Mouse (Mus musculus): ENCODE results near the gene Il7r. TPM values are rescaled to one million over a fixed set of nuclear protein-coding genes. Genes with fewer than 3 reads are reported as not detected.

Il7r gene
- 0.54 and 0.98 TPM in 2 replicates for polyA plus RNA-seq (2014; fragmentation: Nextera tagmentation; extraction: Ambion mirVana)

- Histone ChIP-seq H3K9me3 (ENCODE audit: control insufficient read depth, low read length) (no peaks in the 10 kb centered on the region), H3K4me3 (ENCODE audit: low read depth, low read length) (no peak within 1 kb of the TSS), H3K9ac (ENCODE audit: low read length) (no peak within 1 kb of the TSS), H3K27me3 (replicated peaks; ENCODE audit: control insufficient read depth, insufficient read depth, low read length) (no peaks in the 10 kb centered on the region), H3K36me3 (ENCODE audit: control insufficient read depth, insufficient read depth, low read length) (no peaks in the 10 kb centered on the region), H3K27ac (ENCODE audit: low read depth) (no peak within 1 kb of the TSS), H3K4me2 (ENCODE audit: low read length) (no peak within 1 kb of the TSS), H3K4me1 (replicated peaks; ENCODE audit: control insufficient read depth, insufficient read depth, low read length) (no peaks in the 10 kb centered on the region)
- WGBS: 77% methylated on average over 4 of the region's 4 CpGs
- no peak for DNase-seq (ENCODE audit: low spot score)
- ATAC-seq (replicated peaks; ENCODE audit: low FRiP score, low TSS enrichment, low read depth): no peak
Observed at GRCm38 (mm10) chr15:9530076-9530475, at the start of gene Il7r. Il7r (minus strand) TSS chr15:9530176.

- Histone ChIP-seq H3K4me1 (replicated peaks; ENCODE audit: control insufficient read depth, insufficient read depth, low read length) (no peaks in the 10 kb centered on the region), H3K4me3 (ENCODE audit: low read depth, low read length) (no peak overlapping the region), H3K9ac (ENCODE audit: low read length) (no peak overlapping the region), H3K4me2 (ENCODE audit: low read length) (no peak overlapping the region), H3K27me3 (replicated peaks; ENCODE audit: control insufficient read depth, insufficient read depth, low read length) (no peaks in the 10 kb centered on the region), H3K9me3 (ENCODE audit: control insufficient read depth, low read length) (no peaks in the 10 kb centered on the region), H3K36me3 (ENCODE audit: control insufficient read depth, insufficient read depth, low read length) (no peaks in the 10 kb centered on the region), H3K27ac (ENCODE audit: low read depth) (no peak overlapping the region)
- DNase-seq (ENCODE audit: low spot score) (no peak), ATAC-seq (replicated peaks; ENCODE audit: low FRiP score, low TSS enrichment, low read depth) (no peak)
- WGBS: 82% methylated on average over 4 of the region's 4 CpGs
Observed at GRCm38 (mm10) chr15:9577303-9577702, 47.3 kb upstream of the Il7r start.

GRCm38 (mm10) chr15:9574796-9575195, 44.8 kb upstream of the Il7r start:
- no peak overlapping the region for H3K27ac ChIP-seq (ENCODE audit: low read depth)
- ATAC-seq (replicated peaks; ENCODE audit: low FRiP score, low TSS enrichment, low read depth) (no peak), DNase-seq (ENCODE audit: low spot score) (no peak)
- H3K4me3 ChIP-seq (ENCODE audit: low read depth, low read length): no peak overlapping the region
- H3K27me3 ChIP-seq (replicated peaks; ENCODE audit: control insufficient read depth, insufficient read depth, low read length): no peaks in the 10 kb centered on the region
- H3K9ac ChIP-seq (ENCODE audit: low read length): no peak overlapping the region
- H3K9me3 ChIP-seq (ENCODE audit: control insufficient read depth, low read length): no peaks in the 10 kb centered on the region
- H3K36me3 ChIP-seq (ENCODE audit: control insufficient read depth, insufficient read depth, low read length): no peaks in the 10 kb centered on the region
- H3K4me1 ChIP-seq (replicated peaks; ENCODE audit: control insufficient read depth, insufficient read depth, low read length): no peaks in the 10 kb centered on the region
- H3K4me2 ChIP-seq (ENCODE audit: low read length): no peak overlapping the region
- WGBS: 81% methylated on average over 5 of the region's 5 CpGs

GRCm38 (mm10) chr15:9573361-9573760, 43.4 kb upstream of the Il7r start:
- no peak overlapping the region for H3K9ac ChIP-seq (ENCODE audit: low read length)
- no peak overlapping the region for H3K4me3 ChIP-seq (ENCODE audit: low read depth, low read length)
- no peak overlapping the region for H3K27ac ChIP-seq (ENCODE audit: low read depth)
- no peak for ATAC-seq (replicated peaks; ENCODE audit: low FRiP score, low TSS enrichment, low read depth)
- H3K4me1 ChIP-seq (replicated peaks; ENCODE audit: control insufficient read depth, insufficient read depth, low read length): no peaks in the 10 kb centered on the region
- no peaks in the 10 kb centered on the region for H3K27me3 ChIP-seq (replicated peaks; ENCODE audit: control insufficient read depth, insufficient read depth, low read length)
- H3K9me3 ChIP-seq (ENCODE audit: control insufficient read depth, low read length): no peaks in the 10 kb centered on the region
- no peaks in the 10 kb centered on the region for H3K36me3 ChIP-seq (ENCODE audit: control insufficient read depth, insufficient read depth, low read length)
- WGBS: 73% methylated on average over 4 of the region's 4 CpGs
- H3K4me2 ChIP-seq (ENCODE audit: low read length): no peak overlapping the region
- no peak for DNase-seq (ENCODE audit: low spot score)

- Histone ChIP-seq H3K9me3 (ENCODE audit: control insufficient read depth, low read length) (no peaks in the 10 kb centered on the region), H3K4me2 (ENCODE audit: low read length) (no peak overlapping the region), H3K4me3 (ENCODE audit: low read depth, low read length) (no peak overlapping the region), H3K27me3 (replicated peaks; ENCODE audit: control insufficient read depth, insufficient read depth, low read length) (no peaks in the 10 kb centered on the region), H3K9ac (ENCODE audit: low read length) (no peak overlapping the region), H3K4me1 (replicated peaks; ENCODE audit: control insufficient read depth, insufficient read depth, low read length) (no peaks in the 10 kb centered on the region), H3K36me3 (ENCODE audit: control insufficient read depth, insufficient read depth, low read length) (no peaks in the 10 kb centered on the region), H3K27ac (ENCODE audit: low read depth) (no peak overlapping the region)
- ATAC-seq (replicated peaks; ENCODE audit: low FRiP score, low TSS enrichment, low read depth): no peak
- WGBS: 86% methylated on average over 7 of the region's 7 CpGs
- no peak for DNase-seq (ENCODE audit: low spot score)
Observed at GRCm38 (mm10) chr15:9572664-9573063, 42.7 kb upstream of the Il7r start.

- Histone ChIP-seq H3K4me1 (replicated peaks; ENCODE audit: control insufficient read depth, insufficient read depth, low read length) (no peaks in the 10 kb centered on the region), H3K9me3 (ENCODE audit: control insufficient read depth, low read length) (no peaks in the 10 kb centered on the region), H3K36me3 (ENCODE audit: control insufficient read depth, insufficient read depth, low read length) (no peaks in the 10 kb centered on the region), H3K27ac (ENCODE audit: low read depth) (no peak overlapping the region), H3K4me3 (ENCODE audit: low read depth, low read length) (no peak overlapping the region), H3K9ac (ENCODE audit: low read length) (no peak overlapping the region), H3K4me2 (ENCODE audit: low read length) (no peak overlapping the region), H3K27me3 (replicated peaks; ENCODE audit: control insufficient read depth, insufficient read depth, low read length) (no peaks in the 10 kb centered on the region)
- DNase-seq (ENCODE audit: low spot score): no peak
- ATAC-seq (replicated peaks; ENCODE audit: low FRiP score, low TSS enrichment, low read depth): no peak
- WGBS: 89% methylated on average over 2 of the region's 2 CpGs
Observed at GRCm38 (mm10) chr15:9571896-9572295, 41.9 kb upstream of the Il7r start.

GRCm38 (mm10) chr15:9567316-9567715, 37.3 kb upstream of the Il7r start:
- no peak overlapping the region for H3K4me3 ChIP-seq (ENCODE audit: low read depth, low read length)
- no peaks in the 10 kb centered on the region for H3K36me3 ChIP-seq (ENCODE audit: control insufficient read depth, insufficient read depth, low read length)
- ATAC-seq (replicated peaks; ENCODE audit: low FRiP score, low TSS enrichment, low read depth): no peak
- no peak overlapping the region for H3K9ac ChIP-seq (ENCODE audit: low read length)
- H3K27ac ChIP-seq (ENCODE audit: low read depth): no peak overlapping the region
- H3K4me2 ChIP-seq (ENCODE audit: low read length): no peak overlapping the region
- no peaks in the 10 kb centered on the region for H3K9me3 ChIP-seq (ENCODE audit: control insufficient read depth, low read length)
- no peak for DNase-seq (ENCODE audit: low spot score)
- no peaks in the 10 kb centered on the region for H3K4me1 ChIP-seq (replicated peaks; ENCODE audit: control insufficient read depth, insufficient read depth, low read length)
- 86% methylated on average over 4 of the region's 4 CpGs for WGBS
- no peaks in the 10 kb centered on the region for H3K27me3 ChIP-seq (replicated peaks; ENCODE audit: control insufficient read depth, insufficient read depth, low read length)

- H3K4me2 ChIP-seq (ENCODE audit: low read length): no peak overlapping the region
- no peak overlapping the region for H3K4me3 ChIP-seq (ENCODE audit: low read depth, low read length)
- no peak for DNase-seq (ENCODE audit: low spot score)
- H3K9ac ChIP-seq (ENCODE audit: low read length): no peak overlapping the region
- H3K36me3 ChIP-seq (ENCODE audit: control insufficient read depth, insufficient read depth, low read length): no peaks in the 10 kb centered on the region
- no peaks in the 10 kb centered on the region for H3K4me1 ChIP-seq (replicated peaks; ENCODE audit: control insufficient read depth, insufficient read depth, low read length)
- H3K27me3 ChIP-seq (replicated peaks; ENCODE audit: control insufficient read depth, insufficient read depth, low read length): no peaks in the 10 kb centered on the region
- 59% methylated on average over 6 of the region's 6 CpGs for WGBS
- no peak overlapping the region for H3K27ac ChIP-seq (ENCODE audit: low read depth)
- ATAC-seq (replicated peaks; ENCODE audit: low FRiP score, low TSS enrichment, low read depth): no peak
- H3K9me3 ChIP-seq (ENCODE audit: control insufficient read depth, low read length): no peaks in the 10 kb centered on the region
Observed at GRCm38 (mm10) chr15:9565396-9565795, 35.4 kb upstream of the Il7r start.

- ATAC-seq (replicated peaks; ENCODE audit: low FRiP score, low TSS enrichment, low read depth): no peak
- WGBS: 77% methylated on average over 3 of the region's 3 CpGs
- Histone ChIP-seq H3K27ac (ENCODE audit: low read depth) (no peak overlapping the region), H3K4me1 (replicated peaks; ENCODE audit: control insufficient read depth, insufficient read depth, low read length) (no peaks in the 10 kb centered on the region), H3K9me3 (ENCODE audit: control insufficient read depth, low read length) (no peaks in the 10 kb centered on the region), H3K27me3 (replicated peaks; ENCODE audit: control insufficient read depth, insufficient read depth, low read length) (no peaks in the 10 kb centered on the region), H3K4me3 (ENCODE audit: low read depth, low read length) (no peak overlapping the region), H3K4me2 (ENCODE audit: low read length) (no peak overlapping the region), H3K9ac (ENCODE audit: low read length) (no peak overlapping the region), H3K36me3 (ENCODE audit: control insufficient read depth, insufficient read depth, low read length) (no peaks in the 10 kb centered on the region)
- DNase-seq (ENCODE audit: low spot score): no peak
Observed at GRCm38 (mm10) chr15:9564156-9564555, 34.2 kb upstream of the Il7r start.

All from intestine, embryonic 14.5 days (tissue).